Mouse (Mus musculus) hindbrain, embryonic 11.5 days (tissue): ENCODE measurements at regions not wholly inside any gene's neighbourhood (a gene's known extent, or its start where the extent isn't known, plus 50 kb on each side); places are given as distances from the start of the nearest gene placed in this dataset.
A peak's percentile ranks its signal among the peaks of the same experiment; 100 is the strongest.

Experiments
- ATAC-seq: fragments of 200-750 bp; cut with Nextera tagmentation; 2 replicates; pipeline ENCODE4 v1.8.0; 2017; ENCODE audit warnings: mild to moderate bottlenecking, moderate TSS enrichment, moderate library complexity; ENCODE audit not compliant: low FRiP score
- DNase-seq: peaks from one replicate; pipeline ENCODE4 v3.0.0-alpha.2; 2015; ENCODE audit warnings: low spot score
- H3K27ac ChIP-seq: fragments of 300-500 bp; sonication (generic); 2 replicates; pipeline ENCODE4 v1.5.1; 2014; ENCODE audit warnings: mild to moderate bottlenecking, low read depth, low read length
- H3K27me3 ChIP-seq: fragments of 300-500 bp; sonication (generic); 2 replicates; pipeline ENCODE4 v1.6.1; 2014; ENCODE audit warnings: mild to moderate bottlenecking, low read length, moderate library complexity, mixed read lengths; ENCODE audit not compliant: control insufficient read depth, insufficient read depth
- H3K36me3 ChIP-seq: fragments of 300-500 bp; sonication (generic); 2 replicates; pipeline ENCODE4 v1.6.1; 2014; ENCODE audit warnings: mild to moderate bottlenecking, low read length, moderate library complexity, mixed read lengths; ENCODE audit not compliant: control insufficient read depth, insufficient read depth
- H3K4me1 ChIP-seq: fragments of 300-500 bp; sonication (generic); replicated peaks from 2 replicates; pipeline ENCODE4 v1.6.1; 2014; ENCODE audit warnings: low read length, mixed read lengths; ENCODE audit not compliant: control insufficient read depth, insufficient read depth
- H3K4me2 ChIP-seq: fragments of 300-500 bp; sonication (generic); replicated peaks from 2 replicates; pipeline ENCODE4 v1.6.1; 2014; ENCODE audit warnings: mild to moderate bottlenecking, low read depth, low read length
- H3K4me3 ChIP-seq: fragments of 300-500 bp; sonication (generic); 2 replicates; pipeline ENCODE4 v1.5.1; 2014; ENCODE audit warnings: low read depth, low read length
- H3K9ac ChIP-seq: fragments of 300-500 bp; sonication (generic); 2 replicates; pipeline ENCODE4 v1.6.1; 2014; ENCODE audit warnings: low read depth, low read length
- H3K9me3 ChIP-seq: fragments of 300-500 bp; sonication (generic); 2 replicates; pipeline ENCODE4 v1.6.1; 2016; ENCODE audit warnings: low read length; ENCODE audit not compliant: control insufficient read depth
- WGBS: fragments of 180-500 bp; shearing (Covaris S2); extraction: QIAGEN DNeasy Blood & Tissue Kit; methylation state at CpG from one replicate; pipeline ENCODE4 v1.1.7; 2014; 5-methylcytosine and 5-hydroxymethylcytosine counted together

DNA sequence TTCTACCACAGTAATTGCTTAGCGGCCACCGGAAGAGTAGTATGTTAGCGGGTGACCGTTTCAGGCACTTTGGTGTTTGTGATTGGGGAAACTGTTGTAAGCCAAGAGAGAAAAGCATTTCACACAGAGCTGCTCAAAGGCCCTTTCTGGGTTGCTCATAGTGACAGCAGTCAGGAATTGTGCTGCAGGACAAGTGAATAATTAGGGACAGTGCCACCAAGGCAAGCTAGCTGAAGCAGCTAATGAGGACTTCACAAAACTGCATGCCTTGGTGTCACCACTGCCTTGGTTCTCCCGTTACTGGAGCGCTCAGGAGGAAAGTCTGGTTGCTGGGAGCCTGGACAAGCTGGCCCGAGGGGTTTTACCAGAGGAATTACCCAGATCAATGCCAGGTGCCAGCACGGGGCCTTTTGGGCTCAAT lies 80.7 kb upstream of the Btg3 start:
- WGBS = 73% methylated on average over 8 of the region's 8 CpGs

GRCm38 (mm10) chr16:78456345-78456744 lies 79.4 kb upstream of the Btg3 start:
- Histone ChIP-seq H3K4me2 (no peak overlapping the region), H3K27ac (no peak overlapping the region), H3K9ac (no peak overlapping the region), H3K4me3 (no peak overlapping the region), H3K27me3 (no peaks in the 10 kb centered on the region), H3K36me3 (no peaks in the 10 kb centered on the region), H3K4me1 (no peaks in the 10 kb centered on the region), H3K9me3 (no peaks in the 10 kb centered on the region)
- ATAC-seq (no peak), DNase-seq (no peak)
- 72% methylated on average over 10 of the region's 10 CpGs for WGBS

More for the DNA sequence above, 80.7 kb upstream of the Btg3 start:
- ATAC-seq = no peak
- no peak for DNase-seq
- no peaks in the 10 kb centered on the region for H3K4me1 ChIP-seq
- H3K27ac ChIP-seq = no peak overlapping the region
- H3K36me3 ChIP-seq = no peaks in the 10 kb centered on the region
- no peak overlapping the region for H3K4me3 ChIP-seq
- H3K4me2 ChIP-seq = no peak overlapping the region
- H3K9ac ChIP-seq = no peak overlapping the region
- no peaks in the 10 kb centered on the region for H3K9me3 ChIP-seq
- no peaks in the 10 kb centered on the region for H3K27me3 ChIP-seq

DNA sequence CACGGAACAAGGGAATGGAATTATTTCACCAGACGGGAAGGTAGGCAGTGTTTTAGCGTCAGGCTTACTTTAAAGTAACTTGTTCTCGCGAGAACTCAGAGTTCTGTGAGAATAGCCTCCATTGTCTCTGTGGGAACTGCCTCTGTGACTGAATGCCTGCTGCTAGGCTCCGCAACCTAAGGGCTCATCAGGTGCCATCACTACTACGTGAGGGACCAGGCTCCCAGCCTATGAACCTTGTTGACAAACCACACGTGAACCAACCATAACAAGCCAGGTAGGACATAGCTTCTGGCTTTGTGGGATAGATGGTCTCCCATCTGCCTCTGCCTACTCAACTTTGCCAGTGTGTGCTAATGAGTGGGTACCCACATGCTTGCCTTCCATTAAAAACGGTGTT lies 77.5 kb upstream of the Btg3 start:
- H3K9me3 ChIP-seq = no peaks in the 10 kb centered on the region
- H3K36me3 ChIP-seq = no peaks in the 10 kb centered on the region
- DNase-seq (no peak), ATAC-seq (no peak)
- no peak overlapping the region for H3K9ac ChIP-seq
- no peak overlapping the region for H3K4me3 ChIP-seq
- H3K4me2 ChIP-seq = no peak overlapping the region
- WGBS = 93% methylated on average over 9 of the region's 9 CpGs
- no peak overlapping the region for H3K27ac ChIP-seq
- H3K27me3 ChIP-seq = no peaks in the 10 kb centered on the region
- H3K4me1 ChIP-seq = no peaks in the 10 kb centered on the region; the same call in 1 of the 2 replicates

GRCm38 (mm10) chr16:78452303-78452702 lies 75.3 kb upstream of the Btg3 start:
- Histone ChIP-seq H3K4me3 (no peak overlapping the region), H3K27ac (no peak overlapping the region)

DNA sequence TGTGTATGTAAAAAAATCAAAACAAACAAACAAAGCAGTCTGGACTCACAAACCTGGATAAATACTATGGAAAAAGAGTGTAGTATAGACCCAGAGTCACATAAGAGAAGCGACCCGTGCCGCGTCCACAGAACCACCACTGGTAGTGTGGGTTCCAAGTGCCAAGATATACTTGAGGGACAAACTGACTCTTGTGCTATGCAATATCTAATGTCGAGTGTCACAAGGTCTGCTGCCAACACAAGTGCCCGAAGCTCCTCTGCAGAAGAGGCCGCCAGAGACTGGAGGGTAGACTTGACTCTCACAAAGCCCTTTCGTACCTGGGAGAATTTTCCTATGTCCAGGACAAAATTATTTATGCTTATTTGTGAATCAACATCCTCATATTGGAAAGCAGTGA lies 74.8 kb upstream of the Btg3 start:
- Histone ChIP-seq H3K9ac (no peak overlapping the region), H3K9me3 (no peaks in the 10 kb centered on the region), H3K27me3 (no peaks in the 10 kb centered on the region), H3K4me2 (no peak overlapping the region), H3K4me1 (no peaks in the 10 kb centered on the region; the same call in 1 of the 2 replicates), H3K4me3 (no peak overlapping the region), H3K36me3 (no peaks in the 10 kb centered on the region), H3K27ac (no peak overlapping the region)
- ATAC-seq = no peak
- no peak for DNase-seq
- WGBS = 91% methylated on average over 8 of the region's 8 CpGs

More at GRCm38 (mm10) chr16:78452303-78452702, 75.3 kb upstream of the Btg3 start:
- H3K27me3 ChIP-seq = no peaks in the 10 kb centered on the region
- WGBS = 19% methylated on average over 10 of the region's 10 CpGs
- no peak overlapping the region for H3K9ac ChIP-seq
- no peak overlapping the region for H3K4me2 ChIP-seq
- H3K4me1 ChIP-seq = no peaks in the 10 kb centered on the region; the same call in 1 of the 2 replicates
- no peaks in the 10 kb centered on the region for H3K36me3 ChIP-seq
- ATAC-seq (peak; percentile 33; the same call in 1 of the 2 replicates), DNase-seq (peak; percentile 86)
- no peaks in the 10 kb centered on the region for H3K9me3 ChIP-seq

DNA sequence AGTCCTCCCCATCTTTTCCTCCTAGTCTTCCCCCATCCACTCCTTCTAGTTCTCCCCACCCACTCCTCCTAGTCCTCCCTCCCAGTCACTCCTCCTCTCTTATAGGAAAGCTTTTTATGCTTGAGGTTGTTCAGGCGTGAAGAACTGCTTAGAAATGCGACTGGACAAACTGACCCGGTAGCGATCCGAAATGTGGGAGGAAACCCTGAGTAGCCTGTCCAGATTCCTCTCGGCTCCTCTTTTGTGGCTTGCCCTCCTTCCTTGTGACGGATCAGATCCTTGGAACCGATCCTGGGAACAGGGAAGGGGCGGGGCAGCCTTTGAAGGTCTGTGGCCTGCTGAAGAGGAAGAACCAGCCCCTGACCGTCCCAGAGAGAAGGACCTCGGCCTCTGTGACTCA lies 74.3 kb upstream of the Btg3 start:
- H3K4me1 ChIP-seq = no peaks in the 10 kb centered on the region; the same call in 1 of the 2 replicates
- H3K9me3 ChIP-seq = no peaks in the 10 kb centered on the region
- WGBS = 57% methylated on average over 11 of the region's 11 CpGs
- H3K4me3 ChIP-seq = no peak overlapping the region
- H3K27me3 ChIP-seq = no peaks in the 10 kb centered on the region
- DNase-seq (no peak), ATAC-seq (no peak)
- H3K27ac ChIP-seq = no peak overlapping the region
- H3K36me3 ChIP-seq = no peaks in the 10 kb centered on the region
- no peak overlapping the region for H3K4me2 ChIP-seq
- H3K9ac ChIP-seq = no peak overlapping the region

DNA sequence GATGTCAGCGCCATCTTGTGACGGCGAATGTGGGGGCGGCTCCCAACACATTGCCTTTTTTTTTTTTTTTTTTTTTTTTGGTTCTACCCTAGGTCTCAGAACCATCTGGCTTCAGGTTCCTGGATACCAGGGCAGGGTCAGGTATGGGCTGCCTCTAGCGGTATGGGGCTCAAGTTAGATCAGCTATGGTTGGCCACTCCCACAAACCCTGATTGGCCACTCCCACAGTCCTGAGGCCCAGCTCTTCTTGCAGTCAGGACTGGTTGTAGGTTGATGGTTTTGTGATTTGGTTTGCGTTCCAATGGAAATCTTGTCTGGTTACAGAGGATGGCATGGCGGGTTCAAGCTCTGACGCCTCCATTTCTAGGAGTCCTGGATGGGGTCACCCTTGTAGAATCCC lies 72.2 kb upstream of the Btg3 start:
- Histone ChIP-seq H3K9ac (no peak overlapping the region), H3K9me3 (no peaks in the 10 kb centered on the region), H3K4me1 (no peaks in the 10 kb centered on the region; the same call in 1 of the 2 replicates), H3K27ac (no peak overlapping the region), H3K36me3 (no peaks in the 10 kb centered on the region), H3K27me3 (no peaks in the 10 kb centered on the region), H3K4me3 (no peak overlapping the region), H3K4me2 (no peak overlapping the region)
- ATAC-seq = no peak
- WGBS = 91% methylated on average over 8 of the region's 8 CpGs
- DNase-seq = no peak

DNA sequence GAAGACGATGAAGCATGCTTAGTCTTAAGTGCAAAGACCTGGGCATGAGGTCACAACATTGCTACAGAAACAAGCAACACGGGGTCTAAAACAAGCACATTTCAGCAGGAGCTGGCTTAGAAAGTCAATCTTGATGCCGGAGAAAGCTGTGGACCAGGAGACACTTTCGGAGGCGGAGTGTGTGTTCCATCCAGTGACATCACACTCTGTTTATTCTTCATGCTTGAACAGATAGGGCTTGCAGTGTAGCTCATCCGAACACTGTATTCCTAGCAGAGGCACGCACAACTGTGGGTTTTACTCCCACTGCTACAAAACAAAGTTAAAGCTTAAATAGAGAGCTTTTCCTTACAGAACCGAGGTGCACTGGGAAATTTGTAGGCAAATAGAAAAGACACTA lies 66.3 kb upstream of the Btg3 start:
- ATAC-seq (no peak), DNase-seq (no peak)
- Histone ChIP-seq H3K9ac (no peak overlapping the region), H3K4me3 (no peak overlapping the region), H3K4me2 (no peak overlapping the region), H3K4me1 (no peaks in the 10 kb centered on the region), H3K36me3 (no peaks in the 10 kb centered on the region), H3K9me3 (no peaks in the 10 kb centered on the region), H3K27ac (no peak overlapping the region), H3K27me3 (no peaks in the 10 kb centered on the region)
- WGBS = 92% methylated on average over 8 of the region's 8 CpGs

DNA sequence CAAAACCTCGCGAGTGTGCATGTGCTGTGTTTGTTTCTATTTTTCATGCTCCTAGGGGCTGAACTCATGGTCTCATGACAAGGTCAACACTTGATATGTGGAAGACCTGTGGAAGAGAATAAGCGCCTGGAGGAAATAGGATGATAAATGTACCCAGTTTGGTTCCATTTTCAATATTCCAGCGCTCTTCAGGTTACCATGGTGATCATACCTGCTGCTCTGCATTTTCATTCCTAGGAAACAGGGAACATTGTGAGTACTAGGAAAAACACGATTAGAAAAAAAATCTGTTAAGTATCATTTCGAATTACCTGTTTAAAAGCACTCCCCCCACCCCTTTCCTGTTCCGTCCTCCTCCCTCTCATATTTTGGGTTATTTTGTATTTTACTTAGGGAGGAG lies 65.8 kb upstream of the Btg3 start:
- no peak for ATAC-seq
- H3K27ac ChIP-seq = no peak overlapping the region
- no peaks in the 10 kb centered on the region for H3K36me3 ChIP-seq
- no peaks in the 10 kb centered on the region for H3K27me3 ChIP-seq
- WGBS = 88% methylated on average over 7 of the region's 7 CpGs
- DNase-seq = no peak
- no peak overlapping the region for H3K4me2 ChIP-seq
- no peak overlapping the region for H3K9ac ChIP-seq
- H3K4me1 ChIP-seq = no peaks in the 10 kb centered on the region
- H3K9me3 ChIP-seq = no peaks in the 10 kb centered on the region
- no peak overlapping the region for H3K4me3 ChIP-seq
